ENCODE assay signal across 10 mouse cellular contexts in genomic region chr12:79598901-79599300, GRCm38 (mm10).
DNase-seq lines count a peak whose midpoint lies in the region; ATAC-seq and TF ChIP-seq lines count a peak whose summit lies in the region.
"Had no signal": no experiment of that assay in that cellular context is flagged by ENCODE, and none has a peak within 500 bp of the region (broad histone marks: within the 10 kb centered on the region; RNA-seq: fewer than 3 reads in every experiment).

No protein-coding gene starts in this region.

- TF ChIP-seq POLR2A in embryonic fibroblast, embryonic 13.5 days (IDR thresholded peaks at IDR 0.05; ENCODE audit: low read depth, low read length) = no peak

- 23% methylated on average over 2 of the region's 2 CpGs for WGBS in intestine, embryonic 14.5 days
- 26% methylated on average over 2 of the region's 2 CpGs for WGBS in intestine, postnatal 0 days

- no peak for TF ChIP-seq CTCF in intestine, postnatal 0 days (IDR thresholded peaks at IDR 0.05; ENCODE audit: low read depth)
- no peak for TF ChIP-seq CTCF in embryonic fibroblast, embryonic 13.5 days (IDR thresholded peaks at IDR 0.05; ENCODE audit: borderline replicate concordance, insufficient read depth, low read length)

- no peak for DNase-seq in intestine, embryonic 14.5 days (ENCODE audit: low spot score)
- DNase-seq in kidney, adult 9 months = peak; percentile 48
- DNase-seq in mesoderm, embryonic 11.5 days (ENCODE audit: low read depth, low spot score) = peak; percentile 48
- DNase-seq in right cerebral cortex, postnatal 10 days (ENCODE audit: low spot score in 2 of 2) = no peak
- DNase-seq in neural tube, embryonic 10.5 days (ENCODE audit: extremely low spot score, low spot score) = no peak
- no peak for DNase-seq in thymus, postnatal 36 days
- DNase-seq: right cerebral cortex, postnatal 4 days had no signal

- H3K9ac ChIP-seq in intestine, embryonic 14.5 days (ENCODE audit: low read length) = no peak overlapping the region
- no peak overlapping the region for H3K9ac ChIP-seq in intestine, postnatal 0 days (ENCODE audit: low read depth, low read length)
- H3K9ac ChIP-seq: embryonic facial prominence, embryonic 15.5 days had no signal

- H3K27me3 ChIP-seq in intestine, embryonic 14.5 days (replicated peaks; ENCODE audit: control insufficient read depth, insufficient read depth, low read length) = no peaks in the 10 kb centered on the region
- H3K27me3 ChIP-seq in intestine, postnatal 0 days (replicated peaks; ENCODE audit: control insufficient read depth, insufficient read depth, low read length) = no peaks in the 10 kb centered on the region
- H3K27me3 ChIP-seq: embryonic facial prominence, embryonic 15.5 days had no signal

- H3K4me3 ChIP-seq in intestine, embryonic 14.5 days (ENCODE audit: low read depth, low read length) = no peak overlapping the region
- H3K4me3 ChIP-seq in intestine, postnatal 0 days (ENCODE audit: low read depth, low read length) = no peak overlapping the region
- H3K4me3 ChIP-seq in embryonic fibroblast, embryonic 13.5 days (ENCODE audit: insufficient read depth, low read length) = no peak overlapping the region
- H3K4me3 ChIP-seq: embryonic facial prominence, embryonic 15.5 days had no signal

- no peak for ATAC-seq in intestine, embryonic 14.5 days (replicated peaks; ENCODE audit: low FRiP score, low TSS enrichment, low read depth)
- ATAC-seq in intestine, postnatal 0 days = no peak

- H3K4me1 ChIP-seq in intestine, embryonic 14.5 days (replicated peaks; ENCODE audit: control insufficient read depth, insufficient read depth, low read length) = peaks cover 31% of the 10 kb centered on the region
- peaks cover 18% of the 10 kb centered on the region for H3K4me1 ChIP-seq in intestine, postnatal 0 days (replicated peaks; ENCODE audit: control insufficient read depth, insufficient read depth, low read length)
- peaks cover 9% of the 10 kb centered on the region for H3K4me1 ChIP-seq in embryonic fibroblast, embryonic 13.5 days (ENCODE audit: control insufficient read depth, insufficient read depth, low read length)

- no peak overlapping the region for H3K4me2 ChIP-seq in intestine, embryonic 14.5 days (ENCODE audit: low read length)
- H3K4me2 ChIP-seq in intestine, postnatal 0 days (replicated peaks; ENCODE audit: low read depth) = no peak overlapping the region
- H3K4me2 ChIP-seq: embryonic facial prominence, embryonic 15.5 days had no signal

- H3K36me3 ChIP-seq in intestine, embryonic 14.5 days (ENCODE audit: control insufficient read depth, insufficient read depth, low read length) = no peaks in the 10 kb centered on the region
- no peaks in the 10 kb centered on the region for H3K36me3 ChIP-seq in intestine, postnatal 0 days (ENCODE audit: control insufficient read depth, insufficient read depth)
- H3K36me3 ChIP-seq: embryonic facial prominence, embryonic 15.5 days had no signal

- H3K27ac ChIP-seq in intestine, embryonic 14.5 days (ENCODE audit: low read depth) = peak overlapping the region; percentile 59; the same call in 1 of the 2 replicates
- no peak overlapping the region for H3K27ac ChIP-seq in intestine, postnatal 0 days (ENCODE audit: low read depth, low read length)
- peak overlapping the region; percentile 99 for H3K27ac ChIP-seq in embryonic fibroblast, embryonic 13.5 days (ENCODE audit: insufficient read depth, low read length)

- no peaks in the 10 kb centered on the region for H3K9me3 ChIP-seq in intestine, embryonic 14.5 days (ENCODE audit: control insufficient read depth, low read length)
- no peaks in the 10 kb centered on the region for H3K9me3 ChIP-seq in intestine, postnatal 0 days (ENCODE audit: control insufficient read depth)
- H3K9me3 ChIP-seq: embryonic facial prominence, embryonic 15.5 days had no signal

Comparison
In these comparisons a context has a peak if more than half of its experiments do, and no peak if none do; other contexts are left out.
1. DNase-seq: peak in kidney, adult 9 months (single experiment) and mesoderm, embryonic 11.5 days (single experiment); none in intestine, embryonic 14.5 days (single experiment), right cerebral cortex, postnatal 10 days (0 of 2), neural tube, embryonic 10.5 days (single experiment) and thymus, postnatal 36 days (0 of 2).